Mouse (Mus musculus) lung, embryonic 16.5 days (tissue): ENCODE data around the gene Ctcf. TPM values are rescaled to one million over a fixed set of nuclear protein-coding genes. Genes with fewer than 3 reads are reported as not detected.
A peak's percentile ranks its signal among the peaks of the same experiment; 100 is the strongest.

ENCODE experiments used
- ATAC-seq: fragments of 200-750 bp; cut with Nextera tagmentation; 2 replicates; pipeline ENCODE4 v1.8.0; 2017; ENCODE audit warnings: low read depth, mild to moderate bottlenecking, moderate library complexity
- H3K27ac ChIP-seq: fragments of 300-500 bp; sonication (generic); 2 replicates; pipeline ENCODE4 v1.5.1; 2014; ENCODE audit warnings: mild to moderate bottlenecking, control low read depth, low read length
- H3K27me3 ChIP-seq: fragments of 300-500 bp; sonication (generic); 2 replicates; pipeline ENCODE4 v1.6.1; 2014; ENCODE audit warnings: low read depth, low read length, mixed read lengths; ENCODE audit not compliant: control insufficient read depth, insufficient read depth
- H3K36me3 ChIP-seq: fragments of 300-500 bp; sonication (generic); 2 replicates; pipeline ENCODE4 v1.6.1; 2014; ENCODE audit warnings: low read length; ENCODE audit not compliant: control insufficient read depth, insufficient read depth
- H3K4me1 ChIP-seq: fragments of 300-500 bp; sonication (generic); replicated peaks from 2 replicates; pipeline ENCODE4 v1.6.1; 2014; ENCODE audit warnings: low read length, mixed read lengths; ENCODE audit not compliant: control insufficient read depth, insufficient read depth
- H3K4me2 ChIP-seq: fragments of 300-500 bp; sonication (generic); 2 replicates; pipeline ENCODE4 v1.6.1; 2014; ENCODE audit warnings: low read depth, low read length, control low read depth
- H3K4me3 ChIP-seq: fragments of 300-500 bp; sonication (generic); 2 replicates; pipeline ENCODE4 v1.5.1; 2014; ENCODE audit warnings: mild to moderate bottlenecking, low read length, control low read depth
- H3K9ac ChIP-seq: fragments of 300-500 bp; sonication (generic); 2 replicates; pipeline ENCODE4 v1.6.1; 2014; ENCODE audit warnings: low read length, control low read depth
- H3K9me3 ChIP-seq: fragments of 300-500 bp; sonication (generic); 2 replicates; pipeline ENCODE4 v1.6.1; 2016; ENCODE audit warnings: low read length; ENCODE audit not compliant: control insufficient read depth
- WGBS: fragments of 180-500 bp; shearing (Covaris S2); extraction: QIAGEN DNeasy Blood & Tissue Kit; methylation state at CpG from one replicate; pipeline ENCODE4 v1.1.7; 2014; 5-methylcytosine and 5-hydroxymethylcytosine counted together
- polyA plus RNA-seq: library from polyadenylated mRNA; unstranded; fragments of >200 nt; fragmentation: Nextera tagmentation; extraction: Ambion mirVana; gene quantifications from 2 replicates; pipeline ENCODE4 v1.2.1, GENCODE M21; 2015

Ctcf gene
- polyA plus RNA-seq, 1 experiment from 2014 or later: 116 TPM

GRCm38 (mm10) chr8:105709317-105709716, 72.9 kb downstream of the Ctcf start:
- Histone ChIP-seq H3K27me3 (no peaks in the 10 kb centered on the region), H3K4me2 (no peak overlapping the region), H3K27ac (no peak overlapping the region), H3K4me3 (no peak overlapping the region), H3K4me1 (peaks cover 7% of the 10 kb centered on the region), H3K9ac (no peak overlapping the region), H3K36me3 (no peaks in the 10 kb centered on the region), H3K9me3 (no peaks in the 10 kb centered on the region)
- no peak for ATAC-seq
- WGBS: 70% methylated on average over 14 of the region's 14 CpGs

- Histone ChIP-seq H3K4me3 (no peak overlapping the region), H3K36me3 (no peaks in the 10 kb centered on the region), H3K4me2 (no peak overlapping the region), H3K9me3 (no peaks in the 10 kb centered on the region), H3K4me1 (peaks cover 2% of the 10 kb centered on the region), H3K9ac (no peak overlapping the region), H3K27ac (no peak overlapping the region), H3K27me3 (no peaks in the 10 kb centered on the region)
- WGBS: 75% methylated on average over 3 of the region's 3 CpGs
- ATAC-seq: no peak
Measured at GRCm38 (mm10) chr8:105712286-105712685, 75.9 kb downstream of the Ctcf start.

DNA sequence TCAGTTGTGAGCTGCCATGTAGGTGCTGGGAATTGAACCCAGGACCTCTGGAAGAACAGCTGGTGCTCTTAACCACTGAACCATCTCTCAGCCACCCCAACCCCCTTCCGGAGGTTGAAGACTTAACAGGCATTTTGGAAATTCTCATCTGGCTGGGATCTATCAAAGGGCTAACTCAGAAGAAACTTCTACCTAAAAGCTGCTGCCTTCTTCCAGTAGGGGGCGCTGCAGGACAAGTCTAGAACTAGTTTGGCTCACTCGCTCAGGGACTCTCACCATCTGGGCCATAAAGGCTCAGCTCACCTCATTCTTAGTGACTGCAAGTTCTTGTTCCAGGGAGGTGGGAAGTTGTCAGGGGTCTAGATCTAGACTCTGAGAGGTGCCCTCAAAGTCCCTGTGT, 77.8 kb downstream of the Ctcf start:
- Histone ChIP-seq H3K9me3 (no peaks in the 10 kb centered on the region), H3K4me2 (no peak overlapping the region), H3K4me1 (no peaks in the 10 kb centered on the region), H3K9ac (no peak overlapping the region), H3K27me3 (no peaks in the 10 kb centered on the region), H3K4me3 (no peak overlapping the region), H3K36me3 (no peaks in the 10 kb centered on the region), H3K27ac (no peak overlapping the region)
- ATAC-seq: peak; percentile 76
- 4% methylated on average over 3 of the region's 3 CpGs for WGBS

DNA sequence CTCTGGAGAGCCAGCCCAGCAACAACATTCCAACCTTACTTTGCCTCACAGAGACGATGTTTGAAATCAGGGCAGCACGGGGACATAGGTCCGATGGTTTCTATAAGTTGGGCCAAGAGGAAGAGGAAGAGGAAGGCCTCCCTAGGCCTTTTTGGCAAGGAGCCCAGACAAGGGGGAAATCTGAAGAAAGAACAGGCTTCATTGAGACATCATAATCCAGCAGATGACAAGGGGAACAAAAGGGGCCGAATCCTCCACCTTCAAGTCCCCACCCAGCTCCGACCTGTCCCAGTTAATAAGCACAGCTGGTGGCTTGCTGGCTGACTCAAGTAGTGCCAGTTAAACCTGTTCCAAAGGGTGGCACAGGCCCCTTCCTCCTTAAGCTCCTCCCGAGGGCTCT, 78.7 kb downstream of the Ctcf start:
- H3K4me3 ChIP-seq: no peak overlapping the region
- H3K9ac ChIP-seq: no peak overlapping the region
- no peak overlapping the region for H3K4me2 ChIP-seq
- no peaks in the 10 kb centered on the region for H3K9me3 ChIP-seq
- ATAC-seq: peak; percentile 57; the same call in 1 of the 2 replicates
- H3K4me1 ChIP-seq: no peaks in the 10 kb centered on the region
- H3K27ac ChIP-seq: peak overlapping the region; percentile 18
- 44% methylated on average over 6 of the region's 6 CpGs for WGBS
- H3K27me3 ChIP-seq: no peaks in the 10 kb centered on the region
- H3K36me3 ChIP-seq: no peaks in the 10 kb centered on the region

DNA sequence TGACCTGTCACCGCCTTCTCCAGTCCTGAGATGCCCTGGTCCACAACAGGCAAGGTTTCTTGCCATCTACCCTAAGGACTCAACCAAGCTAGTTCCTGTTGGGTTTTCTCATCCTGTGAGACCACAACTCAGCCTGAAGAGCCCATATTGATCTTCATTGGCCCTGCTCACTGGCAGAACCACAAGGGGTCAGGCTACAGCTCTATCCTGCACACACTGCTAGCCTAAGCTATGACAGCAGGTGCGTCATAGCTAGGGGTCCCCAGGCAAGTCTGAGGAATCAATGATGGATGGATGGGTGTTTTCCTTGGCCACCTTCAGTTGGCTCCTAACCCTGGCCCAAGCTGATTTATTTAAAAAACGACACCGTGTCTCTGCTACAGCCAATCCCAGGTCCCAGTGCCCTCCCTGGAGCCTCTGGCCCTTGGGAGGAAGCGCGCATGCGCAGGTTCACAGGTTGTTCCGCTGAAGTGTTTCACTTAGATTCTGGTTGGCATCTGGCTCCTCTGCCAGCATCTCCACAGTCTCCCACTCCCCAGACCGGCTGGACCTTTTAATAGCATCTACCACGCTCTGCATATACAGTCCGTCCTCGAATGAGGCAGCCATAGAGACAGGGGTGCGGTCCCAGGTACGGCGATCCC, 80.1 kb downstream of the Ctcf start:
- Histone ChIP-seq H3K27me3 (no peaks in the 10 kb centered on the region), H3K27ac (no peak overlapping the region), H3K4me1 (no peaks in the 10 kb centered on the region), H3K4me2 (no peak overlapping the region), H3K36me3 (no peaks in the 10 kb centered on the region), H3K9ac (no peak overlapping the region), H3K9me3 (no peaks in the 10 kb centered on the region), H3K4me3 (no peak overlapping the region)
- ATAC-seq: no peak
- 90% methylated on average over 15 of the region's 15 CpGs for WGBS

DNA sequence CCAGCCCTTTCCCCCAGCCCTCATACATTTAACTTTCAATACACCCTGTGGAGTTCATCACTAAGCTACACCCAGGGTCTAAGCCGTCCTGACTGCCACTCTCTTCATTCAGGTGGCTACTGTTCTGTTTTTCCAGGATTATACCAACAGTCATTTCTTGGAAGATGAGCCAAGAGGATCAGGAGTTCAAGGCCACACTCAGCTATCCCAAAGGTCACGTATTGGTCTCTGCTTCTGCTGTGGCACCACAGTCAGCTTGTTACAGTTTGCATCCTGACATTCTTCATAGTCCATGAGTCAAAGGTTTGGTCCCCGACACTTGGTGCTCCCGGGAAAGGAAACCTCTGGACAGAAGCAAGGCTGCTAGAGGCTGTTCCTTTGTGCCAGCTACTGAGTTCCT, 83.3 kb downstream of the Ctcf start:
- Histone ChIP-seq H3K4me2 (no peak overlapping the region), H3K27ac (peak overlapping the region; percentile 68), H3K9me3 (no peaks in the 10 kb centered on the region), H3K9ac (no peak overlapping the region), H3K36me3 (0 out of 2 replicates have a peak, but pooled peaks cover 3% of the 10 kb centered on the region), H3K27me3 (no peaks in the 10 kb centered on the region), H3K4me1 (no peaks in the 10 kb centered on the region), H3K4me3 (no peak overlapping the region)
- 77% methylated on average over 4 of the region's 4 CpGs for WGBS
- ATAC-seq: no peak

- Histone ChIP-seq H3K27me3 (no peaks in the 10 kb centered on the region), H3K4me2 (no peak overlapping the region), H3K36me3 (peaks cover 5% of the 10 kb centered on the region; the same call in 1 of the 2 replicates), H3K9ac (no peak overlapping the region), H3K9me3 (no peaks in the 10 kb centered on the region), H3K4me3 (no peak overlapping the region), H3K27ac (no peak overlapping the region), H3K4me1 (no peaks in the 10 kb centered on the region)
- 79% methylated on average over 9 of the region's 9 CpGs for WGBS
- ATAC-seq: no peak
Measured at GRCm38 (mm10) chr8:105722861-105723260, 86.5 kb downstream of the Ctcf start.

- Histone ChIP-seq H3K4me1 (no peaks in the 10 kb centered on the region), H3K27me3 (no peaks in the 10 kb centered on the region), H3K36me3 (peaks cover 5% of the 10 kb centered on the region; the same call in 1 of the 2 replicates), H3K9me3 (no peaks in the 10 kb centered on the region), H3K4me3 (no peak overlapping the region), H3K27ac (no peak overlapping the region), H3K9ac (no peak overlapping the region), H3K4me2 (no peak overlapping the region)
- 73% methylated on average over 5 of the region's 5 CpGs for WGBS
- no peak for ATAC-seq
Measured at GRCm38 (mm10) chr8:105725726-105726125, 89.4 kb downstream of the Ctcf start.

DNA sequence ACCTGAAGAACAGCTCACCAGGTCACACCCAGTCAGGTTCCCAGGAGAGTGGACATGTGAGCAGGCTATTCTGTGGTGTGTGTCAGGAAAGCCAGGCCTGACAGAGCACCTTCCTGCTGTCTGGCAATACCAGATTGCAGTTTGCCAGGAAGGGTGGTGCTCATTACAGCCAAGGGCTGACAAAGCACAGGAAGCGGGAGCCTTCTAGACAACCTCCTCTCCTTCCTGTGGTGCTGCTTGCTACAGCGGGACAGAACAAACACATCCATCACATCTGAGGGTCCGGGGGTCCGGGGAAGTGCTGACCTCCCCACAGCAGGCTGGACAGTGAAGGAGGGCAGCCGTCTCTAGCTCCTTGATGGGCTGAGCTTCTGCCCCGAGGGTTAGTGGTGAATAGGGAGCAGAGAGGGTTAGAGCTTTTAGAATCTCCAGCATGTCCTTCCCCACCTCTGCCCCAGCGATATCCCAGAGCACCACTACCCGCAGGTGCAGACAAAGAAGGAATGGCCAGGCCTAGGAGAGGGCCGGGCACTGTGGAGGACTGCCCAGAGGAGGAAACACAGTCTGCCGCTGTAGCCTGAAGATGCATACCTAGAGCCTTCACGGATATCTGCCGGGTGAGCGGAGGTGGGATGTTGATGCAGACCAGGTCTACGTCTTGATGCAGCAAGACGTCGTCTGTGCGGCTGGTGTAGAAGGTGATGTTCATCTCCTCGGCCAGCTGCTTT, 91.2 kb downstream of the Ctcf start:
- WGBS: 65% methylated on average over 18 of the region's 18 CpGs
- Histone ChIP-seq H3K4me3 (no peak overlapping the region), H3K4me1 (no peaks in the 10 kb centered on the region), H3K36me3 (peaks cover 5% of the 10 kb centered on the region; the same call in 1 of the 2 replicates), H3K9ac (no peak overlapping the region; the same call in 1 of the 2 replicates), H3K4me2 (peak overlapping the region; percentile 9; the same call in 1 of the 2 replicates), H3K27me3 (no peaks in the 10 kb centered on the region), H3K9me3 (no peaks in the 10 kb centered on the region), H3K27ac (peak overlapping the region; percentile 72)
- peak; percentile 92 for ATAC-seq
